Mouse (Mus musculus): Measurements from ENCODE around the gene Scml4.

GRCm38 (mm10) chr10:42869467-42869866, 9.3 kb downstream of the Scml4 start:
- no peak for TF ChIP-seq CTCF (IDR thresholded peaks at IDR 0.05)
- TF ChIP-seq POLR2A (IDR thresholded peaks at IDR 0.05; ENCODE audit: insufficient read depth, low read depth, low read length), result no peak
- TF ChIP-seq EP300 (IDR thresholded peaks at IDR 0.05; ENCODE audit: insufficient read depth, low read depth, low read length), result no peak
